Mouse (Mus musculus): ENCODE data around the gene Dnajc16.
"Not testable (repeated sequence)": the region's sequence is repeated elsewhere in the genome, so short reads cannot be mapped to it uniquely, and the experiment has no call there.

Dnajc16 gene

DNA sequence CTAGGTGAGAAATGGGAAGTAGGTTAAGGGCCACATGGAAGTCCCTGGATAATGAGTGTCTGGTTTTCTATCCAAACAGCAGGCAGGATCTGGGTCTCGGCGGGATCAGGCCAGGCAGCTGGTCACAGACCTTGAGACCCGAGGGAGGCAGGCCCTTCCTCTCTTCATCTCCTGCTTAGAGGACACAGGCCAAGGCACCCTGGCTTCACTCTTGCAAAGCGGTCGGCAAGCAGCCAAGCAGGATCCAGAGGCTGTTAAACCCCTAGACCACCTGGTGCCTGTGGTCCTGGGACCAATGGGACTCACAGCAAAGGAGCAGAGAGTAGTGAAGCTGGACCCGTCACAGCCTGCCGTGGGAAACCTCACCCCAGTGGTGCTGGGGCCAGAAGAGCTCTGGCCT, 5.6 kb upstream of the Dnajc16 start:
- peak in 1 of 2 experiments; percentile 14 for DNase-seq (ENCODE audit: low spot score in 2 of 2)

DNA sequence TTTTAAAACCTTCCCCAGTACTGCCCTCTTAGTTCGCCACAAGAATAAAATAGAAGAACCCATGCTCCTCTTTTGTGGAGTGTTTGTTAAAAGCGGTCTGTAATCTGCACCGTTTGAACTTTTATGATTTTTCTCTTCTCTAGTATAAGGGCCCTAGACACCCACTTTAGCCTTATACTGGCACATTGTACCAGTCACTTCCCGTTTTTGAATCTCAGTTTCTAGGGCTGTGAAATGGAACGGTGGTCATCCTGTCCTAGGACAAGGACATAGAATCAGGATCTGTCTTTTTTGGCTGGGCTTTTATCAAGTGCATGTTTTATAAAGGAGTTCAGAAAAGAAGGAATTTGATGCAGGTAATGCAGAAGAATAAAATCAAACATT, 3.4 kb upstream of the Dnajc16 start:
- peak in 1 of 2 experiments; percentile 23 for DNase-seq (ENCODE audit: low spot score in 2 of 2)

DNA sequence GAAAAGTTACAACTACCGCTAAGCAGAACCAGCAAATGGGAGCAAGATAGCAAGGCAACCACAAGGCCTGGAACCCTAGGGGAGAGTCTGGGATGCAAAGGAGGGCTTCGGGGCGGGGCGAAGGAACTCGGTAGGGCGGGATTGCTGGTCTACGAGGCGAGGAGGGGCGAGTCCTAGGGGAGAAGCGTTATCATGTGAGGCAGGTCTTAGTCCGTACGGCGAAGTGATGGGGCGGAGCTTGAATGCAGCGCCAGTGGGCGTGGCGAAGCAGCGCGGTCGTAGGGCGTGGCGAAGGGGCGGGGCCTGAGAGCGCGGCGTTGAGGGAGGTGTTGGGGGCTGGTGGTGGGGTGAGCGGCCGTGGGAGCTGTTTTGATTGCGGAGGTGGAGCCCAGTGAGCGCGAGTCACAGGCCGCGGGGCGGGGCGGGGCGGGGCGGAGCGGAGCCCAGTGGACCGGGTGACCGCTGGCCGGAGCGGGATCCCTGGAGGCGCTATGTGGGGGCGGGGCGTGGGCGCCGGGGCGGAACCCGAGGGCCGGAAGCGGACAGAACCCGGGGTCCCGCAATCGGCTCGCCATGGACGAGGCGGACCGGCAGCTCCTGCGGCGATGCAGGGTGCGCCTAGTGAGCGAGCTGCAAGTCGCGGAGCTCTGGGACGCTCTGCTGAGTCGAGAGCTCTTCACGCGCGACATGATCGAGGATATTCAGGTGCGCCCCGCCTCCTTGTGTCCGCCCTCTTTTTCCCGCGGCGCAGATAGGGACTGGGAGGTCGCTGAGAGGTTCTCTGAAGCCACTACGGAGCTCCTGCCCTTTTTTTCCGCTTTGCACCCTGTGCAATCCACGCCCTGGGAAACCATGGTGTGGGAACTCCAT, 2.8 kb upstream of the Dnajc16 start, which contains the start of gene Casp9:
TSS of gene Casp9 (plus strand) at position 331 of the 870 bp plus-strand sequence.
- DNase-seq (ENCODE audit: low spot score in 2 of 2) = peak; percentile 96 to 99

DNA sequence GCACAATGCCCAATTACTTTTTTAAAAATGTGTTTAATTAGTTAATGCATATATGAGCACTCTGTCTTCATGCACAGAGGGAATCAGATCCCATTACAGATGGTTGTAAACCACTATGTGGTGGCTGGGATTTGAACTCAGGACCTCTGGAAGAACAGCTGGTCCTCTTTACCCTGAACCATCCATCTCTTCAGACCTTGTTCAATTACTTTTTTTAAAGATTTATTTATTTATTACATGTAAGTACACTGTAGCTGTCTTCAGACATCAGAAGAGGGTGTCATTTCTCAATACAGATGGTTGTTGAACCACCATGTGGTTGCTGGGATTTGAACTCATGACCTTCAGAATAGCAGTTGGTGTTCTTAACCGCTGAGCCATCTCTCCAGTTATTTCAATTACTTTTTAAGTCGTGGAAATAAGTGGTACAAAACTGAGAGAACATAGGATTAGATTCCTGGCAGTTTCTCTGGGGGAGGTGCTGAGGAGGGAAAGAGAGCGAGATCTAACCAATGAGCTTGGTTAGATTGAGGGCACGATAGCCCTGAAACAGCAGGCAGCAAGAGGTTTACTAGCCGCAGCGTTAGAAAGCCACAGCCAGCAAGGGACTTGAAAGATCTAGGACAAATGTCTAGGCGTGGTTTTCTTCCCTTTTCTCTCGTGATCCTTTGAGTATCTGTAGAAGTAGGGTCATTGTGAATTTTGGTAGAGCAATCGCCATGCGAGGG, 2.0 kb upstream of the Dnajc16 start:
- no peak for DNase-seq (ENCODE audit: low spot score in 2 of 2)

DNA sequence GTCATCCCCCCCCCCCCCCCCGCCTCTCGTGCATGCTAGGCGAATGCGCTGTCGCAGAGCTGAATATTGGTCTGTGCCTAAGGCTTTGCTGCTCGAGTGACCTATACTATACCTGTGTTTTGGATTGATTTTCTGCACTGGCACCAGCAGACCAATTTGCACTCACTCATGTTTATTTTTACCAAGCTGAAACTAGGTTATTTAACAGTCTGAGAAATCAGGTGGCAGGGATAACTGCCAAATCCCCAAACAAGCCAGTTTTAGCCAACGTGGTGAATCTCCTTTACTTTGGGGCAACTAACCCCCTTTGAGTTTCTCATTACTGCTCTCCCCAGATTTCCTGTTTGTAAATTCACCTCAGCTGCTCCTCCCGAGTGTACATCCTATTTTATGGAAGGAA, 1.2 kb upstream of the Dnajc16 start:
- DNase-seq (ENCODE audit: low spot score in 2 of 2) = no peak

DNA sequence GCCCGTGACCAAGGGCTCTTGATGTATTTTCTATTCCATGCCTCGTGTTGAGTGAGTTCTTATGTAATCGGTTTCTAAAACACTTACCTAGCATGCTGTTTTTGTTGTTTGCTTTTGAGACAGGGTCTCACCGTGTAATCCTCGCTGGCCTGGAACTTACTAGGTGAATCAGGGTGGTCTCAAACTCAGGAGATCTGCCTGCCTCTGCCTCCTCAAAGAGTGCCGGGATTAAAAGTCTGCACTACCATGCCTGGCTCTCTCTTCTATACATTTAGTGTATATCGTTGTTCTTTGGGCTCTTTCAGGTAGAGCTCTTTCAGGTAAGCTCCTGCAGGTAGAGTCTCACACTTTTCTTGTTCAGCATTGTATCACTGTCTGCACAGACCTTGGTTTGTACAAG, 755 bp upstream of the Dnajc16 start:
- DNase-seq (ENCODE audit: low spot score in 2 of 2) = no peak

DNA sequence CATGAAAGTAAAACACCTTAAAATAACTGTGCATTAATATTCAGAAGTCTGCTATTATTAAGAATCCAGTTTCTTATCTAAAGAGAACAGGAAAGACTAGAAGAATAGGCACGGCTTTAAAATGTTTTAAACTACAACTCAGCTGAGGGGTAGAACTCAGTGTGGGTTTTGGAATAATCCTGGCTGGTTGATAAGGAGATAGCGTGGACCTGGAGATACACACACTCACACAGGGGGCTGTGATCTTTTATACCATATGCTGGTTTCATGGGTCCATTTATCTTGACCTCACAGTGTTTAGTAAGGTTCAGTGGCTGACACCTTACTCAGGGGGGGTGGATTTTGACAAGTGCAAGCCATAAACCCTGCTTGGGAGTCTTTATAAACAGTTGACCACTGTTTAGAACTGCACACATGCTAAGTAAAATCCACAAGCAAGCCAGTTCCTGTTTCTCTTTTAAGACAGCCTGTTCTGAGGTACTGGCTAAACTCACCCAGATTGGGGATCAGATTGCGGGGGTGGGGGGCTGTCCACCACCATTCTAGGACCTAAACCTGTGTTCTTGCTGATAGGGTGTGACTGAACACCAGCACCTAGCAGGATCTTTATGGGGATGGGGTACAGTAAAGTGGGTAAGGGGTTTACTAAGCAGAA, 1.0 kb downstream of the Dnajc16 start:
- peak; percentile 11 to 28 for DNase-seq (ENCODE audit: low spot score in 2 of 2)

DNA sequence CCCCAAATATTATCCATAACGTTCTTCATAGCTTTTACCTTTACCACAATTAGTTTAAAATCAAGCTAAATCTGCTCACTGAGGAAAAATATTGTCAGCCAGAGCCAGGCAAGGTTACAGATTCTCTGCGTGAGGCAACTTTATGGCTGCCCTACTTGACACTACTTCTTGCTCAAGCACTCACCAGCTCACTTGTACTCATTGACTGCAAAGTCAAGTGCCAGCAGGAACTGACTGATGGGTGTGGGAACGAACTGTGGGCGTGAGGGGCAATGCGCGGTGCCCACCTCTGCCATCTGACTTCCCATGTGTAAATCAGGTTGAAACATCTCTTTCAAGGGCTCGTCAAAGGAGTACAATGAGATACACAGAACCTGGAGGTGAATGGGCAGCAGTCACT, 3.3 kb downstream of the Dnajc16 start:
- no peak for DNase-seq (ENCODE audit: low spot score in 2 of 2)

DNA sequence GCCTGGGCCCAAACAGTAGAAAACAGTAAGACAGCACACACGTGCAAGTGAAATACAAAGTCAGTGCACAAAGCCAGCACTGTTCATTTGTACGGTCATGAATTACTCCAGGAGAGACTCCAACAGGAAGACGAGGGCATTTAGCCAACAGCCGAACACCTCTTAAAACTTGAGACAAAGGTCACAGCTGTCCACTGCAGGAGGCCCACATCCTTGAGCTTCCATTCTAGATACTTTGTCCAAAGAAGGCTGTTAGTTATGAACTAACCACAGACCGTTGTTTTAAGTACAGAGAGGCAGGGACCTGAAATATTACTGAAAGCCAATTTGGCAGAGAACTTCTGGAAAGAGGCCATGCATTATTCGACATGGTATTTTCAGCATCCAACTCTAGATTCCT, 3.7 kb downstream of the Dnajc16 start:
- DNase-seq (ENCODE audit: low spot score in 2 of 2) = no peak

DNA sequence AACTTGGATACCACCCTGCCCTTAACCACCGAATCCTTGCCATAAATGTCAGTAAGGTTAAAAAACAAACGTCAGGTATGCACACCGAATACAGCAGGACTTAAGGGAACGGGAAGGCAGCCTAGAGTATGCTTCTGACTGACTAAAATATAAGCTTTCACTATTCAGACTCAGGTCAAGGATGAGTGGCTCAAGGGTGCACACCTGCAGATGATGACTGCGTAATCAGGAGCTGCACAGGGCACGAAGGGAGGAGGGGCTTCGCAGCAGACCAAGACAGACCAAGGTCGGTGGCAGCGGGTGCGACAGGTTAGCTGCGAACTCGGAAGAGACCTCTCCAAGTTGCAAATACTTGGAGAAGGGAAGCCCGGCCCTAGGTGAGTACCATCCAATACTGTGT, 4.6 kb downstream of the Dnajc16 start:
- no peak for DNase-seq (ENCODE audit: low spot score in 2 of 2)

DNA sequence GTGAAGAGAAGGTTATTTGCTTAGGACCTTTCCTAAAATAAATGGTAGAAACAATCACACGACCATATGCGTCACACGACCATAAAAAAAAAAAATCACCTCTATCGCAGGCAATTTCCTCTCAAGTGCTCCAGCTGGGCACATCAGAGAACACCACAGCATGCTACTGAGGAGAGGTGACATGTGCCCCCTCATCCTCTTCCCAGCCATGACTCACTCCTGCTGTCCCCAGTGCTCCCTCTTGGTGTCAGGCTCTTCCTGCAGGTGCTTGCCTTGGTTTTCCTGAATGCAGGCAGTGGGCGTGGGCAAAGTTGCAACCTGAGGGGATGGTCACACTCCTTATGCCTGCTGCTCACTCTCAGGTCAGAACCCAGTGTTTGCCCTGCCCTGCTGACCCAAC, 5.9 kb downstream of the Dnajc16 start:
- no peak for DNase-seq (ENCODE audit: low spot score in 2 of 2)

DNA sequence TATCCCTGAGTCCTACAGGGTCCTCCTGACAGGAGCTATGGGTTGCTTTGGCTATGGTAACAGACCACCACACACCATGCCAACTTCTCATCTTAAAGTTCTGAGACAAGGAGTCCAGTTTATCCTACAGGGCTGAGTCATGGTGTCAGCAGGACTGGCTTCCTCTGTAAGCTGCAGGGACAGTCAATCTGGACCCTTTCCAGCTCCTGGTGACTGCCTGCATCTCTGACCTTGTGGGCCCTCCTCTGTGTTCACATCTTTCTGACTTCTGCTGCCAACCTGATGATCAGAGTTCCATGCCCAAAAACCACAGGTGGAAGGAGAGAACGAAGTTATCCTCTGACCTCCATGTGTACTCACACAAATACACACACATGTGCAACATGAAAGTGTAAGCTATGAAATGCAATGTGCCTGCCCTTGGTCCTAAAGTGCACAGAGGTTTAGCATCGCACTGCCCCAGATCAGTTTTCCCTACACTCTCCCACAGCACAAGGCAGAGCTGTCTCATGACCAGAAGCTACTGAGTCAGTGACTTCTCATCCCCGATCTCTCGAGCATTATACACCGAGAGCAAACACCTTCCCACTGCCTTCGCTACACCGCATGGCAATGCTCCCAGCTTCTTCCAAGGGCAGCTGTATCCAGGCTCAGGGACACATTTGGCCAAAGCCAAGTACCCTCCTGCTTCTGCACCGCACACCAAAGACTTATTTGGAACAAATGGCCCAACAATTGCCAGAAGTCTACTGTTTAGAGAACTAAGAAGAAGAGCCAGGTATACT, 9.3 kb downstream of the Dnajc16 start:
- no peak for DNase-seq (ENCODE audit: low spot score in 2 of 2)

DNA sequence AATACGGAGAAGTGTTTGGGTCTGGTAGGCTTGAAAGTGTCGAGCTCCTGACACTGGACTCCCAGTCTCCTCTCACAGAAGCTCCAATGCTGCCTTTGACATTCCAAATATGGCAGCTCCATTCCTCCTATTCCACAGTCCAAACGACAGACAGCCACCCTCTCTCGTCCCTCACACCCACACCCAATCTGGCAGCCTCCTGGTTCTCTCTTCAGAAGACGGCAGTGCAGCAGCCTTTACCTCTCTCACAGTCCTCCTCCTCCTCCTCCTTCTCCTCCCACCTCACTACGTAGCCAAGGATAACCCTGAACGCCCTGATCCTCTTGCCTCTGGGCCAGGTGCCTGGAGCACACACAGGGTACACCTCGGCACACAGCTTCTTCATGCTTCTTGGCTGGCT, 10.9 kb downstream of the Dnajc16 start:
- DNase-seq (ENCODE audit: low spot score in 2 of 2) = no peak

DNA sequence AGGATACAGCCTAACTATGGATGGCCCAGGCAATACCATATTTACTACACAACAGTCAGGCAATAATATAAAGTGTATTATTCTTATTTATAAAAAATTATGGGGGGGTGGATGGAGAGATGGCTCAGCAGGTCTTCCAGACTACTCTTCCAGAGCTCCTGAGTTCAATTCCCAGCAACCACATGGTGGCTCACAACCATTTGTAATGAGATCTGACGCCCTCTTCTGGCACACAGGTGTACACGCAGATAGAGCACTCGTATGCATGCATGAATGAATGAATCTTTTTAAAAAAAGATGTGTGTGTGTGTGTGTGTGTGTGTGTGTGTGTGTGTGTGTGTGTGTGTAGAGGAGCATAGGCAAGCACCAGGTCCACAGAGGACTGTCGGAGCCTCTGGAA, 17.7 kb downstream of the Dnajc16 start:
- DNase-seq (ENCODE audit: low spot score in 2 of 2) = not testable (repeated sequence)

DNA sequence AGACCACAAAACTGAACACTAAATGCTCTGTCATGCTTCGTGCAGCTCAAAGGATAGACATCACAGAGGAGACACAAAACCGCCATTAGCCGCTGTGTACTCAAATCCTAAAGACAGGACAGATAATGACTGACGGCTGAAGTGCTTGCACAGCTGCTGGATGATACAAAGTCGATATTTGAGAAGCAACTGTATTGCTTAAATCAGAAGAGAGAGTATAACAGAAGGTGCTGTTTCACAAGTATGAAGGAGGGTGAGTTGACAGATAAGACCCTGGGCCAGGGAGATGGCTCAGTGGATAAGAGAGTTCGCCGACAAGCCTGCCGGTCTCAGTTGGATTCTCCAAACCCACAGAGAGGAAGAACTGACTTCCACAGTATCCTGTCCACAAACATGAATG, 18.9 kb downstream of the Dnajc16 start:
- no peak for DNase-seq (ENCODE audit: low spot score in 2 of 2)

DNA sequence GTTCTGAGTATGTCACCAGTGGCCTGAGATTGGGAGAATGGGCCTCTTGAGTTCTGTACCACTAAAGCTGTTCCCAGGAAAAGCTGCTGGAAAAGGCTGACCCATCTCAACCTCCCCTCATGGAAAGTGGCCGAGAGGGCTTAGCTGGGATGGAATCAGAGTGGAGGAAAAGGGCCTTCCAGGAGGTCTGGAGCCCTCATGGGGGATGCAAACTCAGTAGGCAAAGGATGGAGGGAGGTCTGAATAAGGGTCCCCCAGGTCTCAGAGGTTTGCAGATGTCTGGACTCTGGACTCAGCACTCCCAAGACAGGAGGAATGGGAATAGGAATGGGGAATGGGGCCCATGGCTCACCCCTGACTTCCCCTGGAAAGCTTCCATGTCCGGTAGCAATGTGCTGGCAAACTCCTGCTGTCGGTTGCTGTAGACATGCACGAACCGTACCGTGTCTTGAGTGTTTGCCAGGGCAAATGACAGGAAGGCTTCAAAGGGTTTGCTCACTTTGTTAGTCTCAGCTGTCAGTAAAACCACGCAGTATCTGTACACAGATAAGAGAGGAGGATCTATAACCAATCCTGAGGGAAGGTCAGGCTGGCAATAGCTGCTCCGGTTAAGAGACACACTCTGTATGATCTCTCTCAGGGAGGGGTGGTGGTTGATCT, 21.1 kb downstream of the Dnajc16 start:
- no peak for DNase-seq (ENCODE audit: low spot score in 2 of 2)

DNA sequence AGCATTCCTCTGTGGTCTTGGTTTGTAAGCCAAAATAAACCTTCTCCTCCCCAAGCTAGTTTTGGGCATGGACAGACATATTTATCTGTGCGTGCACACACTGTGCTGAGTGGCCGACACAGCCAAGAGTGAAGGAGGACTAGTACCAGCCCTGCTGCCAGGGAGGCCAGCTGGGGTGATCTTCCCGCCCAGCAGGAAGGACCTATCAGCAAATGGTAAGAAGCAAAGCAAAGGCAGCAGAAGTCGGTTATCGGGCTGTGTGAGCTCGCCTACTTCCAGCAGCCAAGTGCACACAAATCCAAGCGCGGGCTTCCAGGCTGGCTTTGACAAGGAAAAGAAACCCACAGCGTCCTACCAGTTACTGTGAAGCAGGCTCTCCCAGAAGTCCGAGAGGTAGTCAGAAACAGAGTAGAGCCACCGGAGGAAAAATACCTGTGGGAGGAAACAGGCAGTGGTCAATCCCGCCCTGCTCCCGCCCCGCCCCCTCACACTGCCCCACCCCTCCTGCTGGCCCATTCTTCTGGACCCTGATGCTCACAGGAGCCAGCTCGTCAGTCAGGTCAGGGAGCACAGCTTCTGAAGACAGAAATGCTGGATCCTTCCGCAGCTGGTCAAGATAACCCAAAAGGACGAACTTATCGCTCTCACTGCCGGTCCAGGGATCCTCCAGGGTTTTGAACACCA, 23.2 kb downstream of the Dnajc16 start:
- DNase-seq (ENCODE audit: low spot score in 2 of 2) = peak in 1 of 2 experiments; percentile 91

DNA sequence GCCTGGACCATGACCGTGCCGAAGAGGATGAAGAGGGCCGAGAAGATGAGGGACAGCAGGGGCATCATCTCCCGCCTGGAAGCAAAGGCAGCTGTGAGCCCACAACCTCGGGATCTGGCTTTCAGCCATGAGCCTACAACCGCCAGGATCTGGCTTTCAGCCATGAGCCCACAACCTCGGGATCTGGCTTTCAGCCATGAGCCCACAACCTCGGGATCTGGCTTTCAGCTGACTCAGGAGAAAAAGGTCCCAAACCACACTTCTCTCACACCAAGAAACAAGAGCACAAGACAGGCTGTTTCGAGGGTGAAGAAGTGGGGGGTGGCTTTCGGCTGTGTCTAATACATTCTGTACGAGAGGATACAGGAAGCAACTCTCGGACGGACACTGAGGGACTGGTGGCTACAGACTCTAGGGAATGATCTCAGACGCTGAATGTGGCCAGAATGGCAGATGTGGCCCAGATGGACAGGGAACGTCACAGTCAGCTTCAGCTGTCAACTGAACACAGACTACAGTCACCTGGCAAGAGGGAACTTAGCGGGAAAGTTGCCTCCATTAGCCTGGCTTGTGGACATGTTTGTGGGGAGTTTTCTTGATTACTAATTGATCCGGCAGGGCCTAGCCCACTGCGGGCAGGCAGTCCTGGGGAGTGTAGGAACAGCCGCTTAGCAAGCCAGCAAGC, 23.9 kb downstream of the Dnajc16 start:
- peak in 1 of 2 experiments; percentile 85 for DNase-seq (ENCODE audit: low spot score in 2 of 2)

DNA sequence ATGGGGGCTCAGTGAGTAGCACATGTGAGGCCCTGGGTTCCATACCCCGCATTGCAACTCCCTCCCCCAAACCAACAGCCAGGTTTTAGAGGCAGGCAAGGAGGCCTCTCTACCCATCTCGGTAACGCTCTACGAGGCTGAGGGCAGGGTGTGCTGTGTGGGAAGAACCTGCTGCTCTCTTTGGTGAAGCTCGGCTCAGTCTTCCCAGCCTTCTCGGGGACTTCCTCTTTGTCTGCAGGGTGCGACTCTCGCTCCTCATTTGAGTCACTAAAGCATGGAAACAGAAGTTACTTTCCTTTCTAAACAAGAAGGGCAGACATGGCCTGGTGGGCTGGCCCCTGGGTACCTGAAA, 24.4 kb downstream of the Dnajc16 start:
- DNase-seq (ENCODE audit: low spot score in 2 of 2) = no peak

DNA sequence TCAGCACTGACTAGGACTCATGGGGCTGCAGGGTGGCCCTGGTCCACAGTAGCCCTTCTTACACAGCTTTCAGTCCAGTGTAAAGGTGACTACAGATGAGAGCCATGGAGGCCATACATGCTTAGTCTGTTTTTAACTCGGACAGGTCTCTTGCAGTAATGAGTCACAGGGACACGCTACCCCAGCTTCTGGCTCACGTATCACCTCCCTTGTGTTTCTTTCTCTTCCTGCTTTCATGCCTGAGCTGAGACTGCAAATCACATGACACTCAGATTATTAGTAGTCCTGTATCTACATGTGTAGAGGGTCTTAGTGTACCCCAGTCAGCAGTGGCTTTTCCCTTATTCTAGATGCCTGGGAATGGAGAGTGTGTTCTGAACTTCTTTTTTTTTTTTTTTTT, 25.7 kb downstream of the Dnajc16 start:
- DNase-seq (ENCODE audit: low spot score in 2 of 2) = no peak
